Mouse (Mus musculus) forebrain, embryonic 14.5 days (tissue): ENCODE measurements around the gene B4galt5. TPM values are rescaled to one million over a fixed set of nuclear protein-coding genes. Genes with fewer than 3 reads are reported as not detected.
A peak's percentile ranks its signal among the peaks of the same experiment; 100 is the strongest.

ENCODE experiments used
- ATAC-seq: fragments of 200-750 bp; cut with Nextera tagmentation; 2 replicates; pipeline ENCODE4 v1.8.0; 2017; ENCODE audit warnings: mild to moderate bottlenecking, moderate library complexity
- DNase-seq: peaks from one replicate; pipeline ENCODE4 v3.0.0-alpha.2; 2015; ENCODE audit warnings: low spot score
- H3K27ac ChIP-seq: fragments of 300-500 bp; sonication (generic); 2 replicates; pipeline ENCODE4 v1.5.1; 2014; ENCODE audit warnings: low read depth, mild to moderate bottlenecking, control low read depth, low read length, moderate library complexity
- H3K27me3 ChIP-seq: fragments of 300-500 bp; sonication (generic); replicated peaks from 2 replicates; pipeline ENCODE4 v1.6.1; 2014; ENCODE audit warnings: low read length, control low read depth, mixed read lengths; ENCODE audit not compliant: control insufficient read depth, insufficient read depth
- H3K36me3 ChIP-seq: fragments of 300-500 bp; sonication (generic); 2 replicates; pipeline ENCODE4 v1.6.1; 2014; ENCODE audit warnings: low read length, control low read depth; ENCODE audit not compliant: control insufficient read depth, insufficient read depth
- H3K4me1 ChIP-seq: fragments of 300-500 bp; sonication (generic); 2 replicates; pipeline ENCODE4 v1.6.1; 2014; ENCODE audit warnings: antibody characterized with exemption, low read length, control low read depth; ENCODE audit not compliant: control insufficient read depth, insufficient read depth
- H3K4me2 ChIP-seq: fragments of 300-500 bp; sonication (generic); 2 replicates; pipeline ENCODE4 v1.6.1; 2014; ENCODE audit warnings: mild to moderate bottlenecking, control low read depth, low read length
- H3K4me3 ChIP-seq: fragments of 300-500 bp; sonication (generic); 2 replicates; pipeline ENCODE4 v1.5.1; 2014; ENCODE audit warnings: low read depth, low read length, control low read depth
- H3K9ac ChIP-seq: fragments of 300-500 bp; sonication (generic); 2 replicates; pipeline ENCODE4 v1.6.1; 2014; ENCODE audit warnings: mild to moderate bottlenecking, low read length, control low read depth, moderate library complexity
- H3K9me3 ChIP-seq: fragments of 300-500 bp; sonication (generic); replicated peaks from 2 replicates; pipeline ENCODE4 v1.6.1; 2016; ENCODE audit warnings: low read length, control low read depth, mixed read lengths; ENCODE audit not compliant: control insufficient read depth
- WGBS: fragments of 180-500 bp; shearing (Covaris S2); extraction: QIAGEN DNeasy Blood & Tissue Kit; methylation state at CpG from one replicate; pipeline ENCODE4 v1.1.7; 2014; 5-methylcytosine and 5-hydroxymethylcytosine counted together
- polyA plus RNA-seq: library from polyadenylated mRNA; unstranded; fragments of >200 nt; fragmentation: Nextera tagmentation; extraction: Ambion mirVana; gene quantifications from 2 replicates; pipeline ENCODE4 v1.2.1, GENCODE M21; 2014

Gene B4galt5
- polyA plus RNA-seq, 1 experiment from 2014 or later, result 10.9 TPM

DNA sequence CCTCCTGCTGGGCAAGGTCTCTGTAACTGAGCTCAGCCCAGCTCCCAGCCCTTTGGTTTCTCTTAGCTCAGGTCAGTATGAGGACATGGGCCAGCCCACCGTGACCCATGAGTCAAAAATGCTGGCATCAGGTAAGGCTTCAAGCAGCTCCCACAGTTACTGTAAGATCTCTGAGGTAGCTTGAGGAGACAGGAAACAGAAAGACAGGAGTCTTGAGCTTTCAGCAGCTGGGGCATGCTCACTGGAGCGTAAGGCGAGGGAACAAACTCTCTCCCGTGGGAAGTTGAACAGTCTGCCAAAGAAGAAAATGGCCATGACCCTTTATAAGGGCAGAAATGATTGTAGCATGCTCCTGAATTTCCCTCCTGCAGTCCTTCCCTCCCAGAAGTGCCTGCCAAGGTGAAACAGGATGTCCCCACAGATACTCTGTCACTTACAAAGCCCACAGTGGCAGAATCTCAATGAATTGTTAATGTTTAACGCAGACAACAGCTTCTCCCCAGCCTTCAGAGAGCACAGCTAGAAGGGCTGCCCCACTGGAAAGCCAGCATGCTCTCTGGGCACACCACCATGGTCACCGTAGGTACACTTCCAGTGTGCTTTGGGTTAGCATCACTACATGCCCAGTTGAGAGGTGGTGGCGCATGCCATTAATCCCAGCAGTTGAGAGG, 31.8 kb upstream of the B4galt5 start:
- Histone ChIP-seq H3K27ac (no peak overlapping the region), H3K9ac (no peak overlapping the region)
- no peak for ATAC-seq

DNA sequence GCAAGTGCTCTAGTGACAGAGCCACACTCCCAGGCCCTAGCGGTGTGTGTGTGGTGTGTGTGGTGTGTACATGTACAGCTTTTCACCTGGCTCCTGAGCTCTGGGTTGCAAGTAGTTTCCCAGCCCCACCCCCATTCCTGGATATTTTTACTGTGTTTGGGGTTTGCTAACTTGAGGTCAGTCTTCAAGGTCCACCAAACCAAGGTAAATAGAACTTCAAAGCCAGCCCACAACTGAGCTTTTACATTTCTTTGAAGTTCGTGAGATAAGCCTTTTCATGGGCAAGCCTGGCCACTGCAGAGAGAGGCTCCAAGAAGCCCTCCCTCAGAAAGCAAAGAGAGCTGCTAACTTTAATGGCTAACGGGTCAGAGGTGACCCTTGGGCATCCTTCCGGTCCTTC, 30.0 kb upstream of the B4galt5 start:
- H3K27ac ChIP-seq, result no peak overlapping the region
- no peak overlapping the region for H3K9ac ChIP-seq
- H3K36me3 ChIP-seq, result no peaks in the 10 kb centered on the region
- WGBS, result 51% methylated on average over 4 of the region's 4 CpGs
- no peaks in the 10 kb centered on the region for H3K4me1 ChIP-seq
- H3K27me3 ChIP-seq, result no peaks in the 10 kb centered on the region
- ATAC-seq (no peak), DNase-seq (peak; percentile 9)
- H3K4me2 ChIP-seq, result no peak overlapping the region
- H3K9me3 ChIP-seq, result no peaks in the 10 kb centered on the region
- no peak overlapping the region for H3K4me3 ChIP-seq

More for the DNA sequence above, 31.8 kb upstream of the B4galt5 start:
- H3K4me1 ChIP-seq, result no peaks in the 10 kb centered on the region
- H3K4me3 ChIP-seq, result no peak overlapping the region
- no peak for DNase-seq
- H3K36me3 ChIP-seq, result no peaks in the 10 kb centered on the region
- no peaks in the 10 kb centered on the region for H3K9me3 ChIP-seq
- no peaks in the 10 kb centered on the region for H3K27me3 ChIP-seq
- H3K4me2 ChIP-seq, result no peak overlapping the region
- WGBS, result 61% methylated on average over 7 of the region's 7 CpGs

DNA sequence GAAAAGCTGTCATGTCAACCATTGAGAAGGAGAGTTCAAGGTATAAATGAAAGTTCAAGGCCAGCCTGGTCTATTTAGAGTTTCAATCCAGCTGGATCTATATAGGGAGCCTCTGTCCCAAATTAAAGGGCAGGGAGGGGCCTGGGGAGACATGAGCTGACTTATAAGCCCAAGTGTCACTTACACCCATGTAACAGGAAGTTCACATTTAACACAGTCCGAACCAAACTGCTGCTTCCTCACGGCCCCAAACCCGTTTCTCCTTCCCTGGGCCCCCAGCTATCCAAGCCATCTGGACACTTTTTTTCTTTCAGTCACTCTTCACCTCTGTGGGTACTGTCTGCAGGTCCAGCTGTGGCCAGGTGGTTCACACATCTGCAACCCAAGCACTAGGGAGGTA, 28.7 kb upstream of the B4galt5 start:
- no peak overlapping the region for H3K9ac ChIP-seq
- H3K27ac ChIP-seq, result no peak overlapping the region
- H3K9me3 ChIP-seq, result no peaks in the 10 kb centered on the region
- H3K4me1 ChIP-seq, result peaks cover 3% of the 10 kb centered on the region; the same call in 1 of the 2 replicates
- DNase-seq, result no peak
- no peaks in the 10 kb centered on the region for H3K36me3 ChIP-seq
- H3K4me3 ChIP-seq, result no peak overlapping the region
- no peak for ATAC-seq
- no peak overlapping the region for H3K4me2 ChIP-seq
- WGBS, result 86% methylated on average over 3 of the region's 3 CpGs
- H3K27me3 ChIP-seq, result no peaks in the 10 kb centered on the region

- no peak for DNase-seq
- no peaks in the 10 kb centered on the region for H3K9me3 ChIP-seq
- no peak overlapping the region for H3K27ac ChIP-seq
- WGBS, result 81% methylated on average over 8 of the region's 8 CpGs
- no peak overlapping the region for H3K4me3 ChIP-seq
- H3K9ac ChIP-seq, result no peak overlapping the region
- H3K4me1 ChIP-seq, result peaks cover 3% of the 10 kb centered on the region; the same call in 1 of the 2 replicates
- no peak overlapping the region for H3K4me2 ChIP-seq
- no peaks in the 10 kb centered on the region for H3K36me3 ChIP-seq
- H3K27me3 ChIP-seq, result no peaks in the 10 kb centered on the region
- ATAC-seq, result no peak
Observed at GRCm38 (mm10) chr2:167376160-167376564, 27.2 kb upstream of the B4galt5 start.

DNA sequence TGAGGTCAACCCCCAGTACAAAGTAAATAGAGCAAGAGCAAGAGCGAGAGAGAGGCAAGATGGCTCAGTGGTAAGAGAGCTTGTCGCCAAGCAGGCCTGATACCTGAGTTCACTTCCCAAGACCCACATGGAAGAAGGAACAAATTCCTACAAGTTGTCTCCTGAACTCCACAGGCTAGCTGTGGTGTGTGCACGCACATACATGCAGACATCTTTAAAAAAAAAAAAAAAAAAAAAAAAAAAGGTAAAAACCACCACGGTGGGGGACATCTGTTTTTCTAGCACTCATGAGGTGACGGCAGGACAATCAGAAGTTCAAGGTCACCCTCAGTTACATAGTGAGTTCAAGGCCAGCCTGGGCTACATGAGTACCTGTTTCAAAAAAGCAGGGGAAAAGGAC, 26.7 kb upstream of the B4galt5 start:
- no peaks in the 10 kb centered on the region for H3K36me3 ChIP-seq
- H3K9ac ChIP-seq, result no peak overlapping the region
- H3K4me2 ChIP-seq, result no peak overlapping the region
- H3K4me3 ChIP-seq, result no peak overlapping the region
- no peak for ATAC-seq
- peaks cover 3% of the 10 kb centered on the region; the same call in 1 of the 2 replicates for H3K4me1 ChIP-seq
- H3K27ac ChIP-seq, result no peak overlapping the region
- WGBS, result 93% methylated on average over 5 of the region's 5 CpGs
- DNase-seq, result no peak
- no peaks in the 10 kb centered on the region for H3K27me3 ChIP-seq
- H3K9me3 ChIP-seq, result no peaks in the 10 kb centered on the region

DNA sequence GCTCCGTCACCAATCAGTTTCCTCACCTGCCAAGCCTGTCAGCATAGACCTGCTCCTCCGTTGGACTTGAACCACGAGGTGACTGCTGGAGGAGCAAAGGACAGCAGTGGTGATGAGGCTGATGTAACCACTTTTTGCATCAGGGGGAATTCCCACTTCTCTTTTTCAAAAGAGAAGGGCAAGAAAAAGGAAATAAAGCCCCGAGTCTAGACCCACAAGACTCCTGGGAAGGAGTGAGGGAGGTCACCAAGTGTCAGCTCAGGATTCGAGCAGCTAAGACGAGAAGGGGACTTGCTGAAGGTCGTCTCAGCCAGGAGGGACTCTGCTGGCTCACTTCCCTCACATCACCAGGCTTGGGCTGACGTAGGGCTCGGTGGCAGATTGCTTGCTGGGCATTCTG, 26.2 kb upstream of the B4galt5 start:
- Histone ChIP-seq H3K4me2 (no peak overlapping the region), H3K27ac (no peak overlapping the region), H3K27me3 (no peaks in the 10 kb centered on the region), H3K36me3 (no peaks in the 10 kb centered on the region), H3K9me3 (no peaks in the 10 kb centered on the region), H3K4me3 (no peak overlapping the region), H3K4me1 (peaks cover 3% of the 10 kb centered on the region; the same call in 1 of the 2 replicates), H3K9ac (no peak overlapping the region)
- 85% methylated on average over 9 of the region's 9 CpGs for whole genome bisulfite sequencing
- no peak for DNase-seq
- no peak for ATAC-seq

DNA sequence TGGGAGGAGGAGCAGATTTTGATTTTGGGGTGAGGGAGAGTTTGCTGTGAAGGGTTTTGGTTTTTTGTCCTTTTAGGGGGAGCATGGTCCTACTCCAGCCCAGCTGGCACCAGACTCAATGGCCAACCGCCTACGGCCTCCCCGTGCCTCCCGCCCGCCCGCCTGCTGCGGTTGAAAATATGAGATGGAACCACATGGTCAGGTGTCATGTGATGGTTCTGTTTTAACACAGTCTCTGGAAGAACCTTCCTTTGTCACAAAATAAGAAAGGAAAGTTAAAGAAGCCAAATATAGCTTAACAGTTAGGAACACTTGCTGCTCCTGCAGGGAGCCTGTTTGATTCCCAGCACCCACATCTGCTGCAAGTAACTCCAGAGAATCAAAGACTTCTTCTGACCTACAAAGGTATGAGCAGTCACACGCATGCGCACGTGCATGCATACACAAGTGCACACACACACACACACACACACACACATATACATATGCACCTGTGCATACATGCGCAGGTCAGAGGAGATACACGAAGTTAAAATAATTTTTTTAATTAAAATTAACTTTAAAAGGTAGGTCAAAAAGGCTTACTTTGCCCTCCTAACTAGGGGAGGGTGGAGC, 25.3 kb upstream of the B4galt5 start:
- H3K4me1 ChIP-seq, result peaks cover 3% of the 10 kb centered on the region; the same call in 1 of the 2 replicates
- H3K4me2 ChIP-seq, result no peak overlapping the region
- H3K27ac ChIP-seq, result no peak overlapping the region
- no peaks in the 10 kb centered on the region for H3K9me3 ChIP-seq
- H3K36me3 ChIP-seq, result no peaks in the 10 kb centered on the region
- DNase-seq (no peak), ATAC-seq (no peak)
- no peak overlapping the region for H3K4me3 ChIP-seq
- no peak overlapping the region for H3K9ac ChIP-seq
- no peaks in the 10 kb centered on the region for H3K27me3 ChIP-seq
- 93% methylated on average over 12 of the region's 12 CpGs for WGBS

GRCm38 (mm10) chr2:167373266-167373665, 24.3 kb upstream of the B4galt5 start:
- ATAC-seq, result no peak
- Histone ChIP-seq H3K27me3 (no peaks in the 10 kb centered on the region), H3K36me3 (no peaks in the 10 kb centered on the region), H3K27ac (no peak overlapping the region), H3K4me2 (no peak overlapping the region), H3K4me3 (no peak overlapping the region), H3K9ac (no peak overlapping the region), H3K9me3 (no peaks in the 10 kb centered on the region), H3K4me1 (peaks cover 3% of the 10 kb centered on the region; the same call in 1 of the 2 replicates)
- peak; percentile 41 for DNase-seq
- WGBS, result 56% methylated on average over 5 of the region's 5 CpGs

GRCm38 (mm10) chr2:167371506-167371905, 22.5 kb upstream of the B4galt5 start:
- Histone ChIP-seq H3K27ac (no peak overlapping the region), H3K4me2 (no peak overlapping the region), H3K9ac (no peak overlapping the region), H3K27me3 (no peaks in the 10 kb centered on the region), H3K36me3 (no peaks in the 10 kb centered on the region), H3K4me3 (no peak overlapping the region), H3K4me1 (peaks cover 3% of the 10 kb centered on the region; the same call in 1 of the 2 replicates), H3K9me3 (no peaks in the 10 kb centered on the region)
- no peak for DNase-seq
- no peak for ATAC-seq
- 91% methylated on average over 2 of the region's 2 CpGs for WGBS
